Mouse (Mus musculus) CD8-positive naive resting alpha-beta T cell, adult 2 months (primary cell): ENCODE measurements around the gene Olfr155.

Source experiments
- DNase-seq, 2 experiments: peaks; one replicate each; pipeline ENCODE4 v3.0.0; 2022; ENCODE audit warnings: low read depth in 2 of 2, low spot score in 2 of 2

Olfr155 gene

GRCm38 (mm10) chr4:43851265-43851664 is at the start of gene Olfr155:
Gene Olfr155, plus strand, starts transcription at chr4:43851565.
- DNase-seq = no peak

GRCm38 (mm10) chr4:43822896-43823550 is 28.3 kb upstream of the Olfr155 start:
- no peak for DNase-seq

GRCm38 (mm10) chr4:43823845-43824337 is 27.5 kb upstream of the Olfr155 start, which contains the start of gene Olfr156:
Gene Olfr156, minus strand, starts transcription at chr4:43823895.
- no peak for DNase-seq

GRCm38 (mm10) chr4:43828806-43829205 is 22.6 kb upstream of the Olfr155 start:
- no peak for DNase-seq

- DNase-seq = no peak
Observed at GRCm38 (mm10) chr4:43832031-43832430, 19.3 kb upstream of the Olfr155 start.

- DNase-seq = no peak
Observed at GRCm38 (mm10) chr4:43833752-43834151, 17.6 kb upstream of the Olfr155 start.

GRCm38 (mm10) chr4:43834749-43835148 is 16.6 kb upstream of the Olfr155 start:
- DNase-seq = no peak

GRCm38 (mm10) chr4:43838326-43838725 is 13.0 kb upstream of the Olfr155 start:
- no peak for DNase-seq

- DNase-seq = no peak
Observed at GRCm38 (mm10) chr4:43840101-43840500, 11.3 kb upstream of the Olfr155 start, which contains the start of gene Olfr157. Gene Olfr157, minus strand, starts transcription at chr4:43840201.

- DNase-seq = no peak
Observed at GRCm38 (mm10) chr4:43854101-43854500, 2.7 kb downstream of the Olfr155 start.

- no peak for DNase-seq
Observed at GRCm38 (mm10) chr4:43859886-43860285, 8.5 kb downstream of the Olfr155 start.

- peak; percentile 24 to 51 for DNase-seq
Observed at GRCm38 (mm10) chr4:43860744-43861519, 9.6 kb downstream of the Olfr155 start.

- DNase-seq = no peak
Observed at GRCm38 (mm10) chr4:43863298-43863697, 11.9 kb downstream of the Olfr155 start.

GRCm38 (mm10) chr4:43869821-43870220 is 18.5 kb downstream of the Olfr155 start:
- no peak for DNase-seq

- DNase-seq = no peak
Observed at GRCm38 (mm10) chr4:43874501-43874900, 23.1 kb downstream of the Olfr155 start.

- DNase-seq = peak; percentile 13 to 45
Observed at GRCm38 (mm10) chr4:43875160-43875918, 24.0 kb downstream of the Olfr155 start, which contains the start of gene Reck. Gene Reck, plus strand, starts transcription at chr4:43875530.

GRCm38 (mm10) chr4:43875919-43876411 is 24.6 kb downstream of the Olfr155 start:
- DNase-seq = peak in 1 of 2 experiments; percentile 3

- no peak for DNase-seq
Observed at GRCm38 (mm10) chr4:43877230-43877629, 25.9 kb downstream of the Olfr155 start.

GRCm38 (mm10) chr4:43878121-43878776 is 26.9 kb downstream of the Olfr155 start:
- no peak for DNase-seq

GRCm38 (mm10) chr4:43879566-43879965 is 28.2 kb downstream of the Olfr155 start:
- no peak for DNase-seq

GRCm38 (mm10) chr4:43884196-43884595 is 32.8 kb downstream of the Olfr155 start:
- no peak for DNase-seq
